Mouse (Mus musculus) cerebellum, adult (tissue): ENCODE measurements around the gene 4930524N10Rik.

ENCODE experiments used
- ATAC-seq: cut with Nextera tagmentation; 2 replicates; pipeline ENCODE4 v1.9.2; 2017; ENCODE audit warnings: mild to moderate bottlenecking, moderate library complexity, mixed read lengths; ENCODE audit not compliant: insufficient number of reproducible peaks, low FRiP score, low TSS enrichment

The 4930524N10Rik gene

GRCm38 (mm10) chrX:154343292-154343691, at the start of gene 4930524N10Rik:
Gene 4930524N10Rik (minus strand): TSS chrX:154343392.
- ATAC-seq: no peak

- ATAC-seq: no peak
Observed at GRCm38 (mm10) chrX:154350042-154350441, 6.8 kb upstream of the 4930524N10Rik start.

GRCm38 (mm10) chrX:154349302-154350041, 6.3 kb upstream of the 4930524N10Rik start:
- ATAC-seq: no peak

- ATAC-seq: no peak
Observed at GRCm38 (mm10) chrX:154347933-154348332, 4.7 kb upstream of the 4930524N10Rik start.
